Mouse (Mus musculus) embryo, embryonic 10.5 days (tissue): Measurements from ENCODE around the gene Bet1l.
"Not testable (repeated sequence)": the region's sequence is repeated elsewhere in the genome, so short reads cannot be mapped to it uniquely, and the experiment has no call there.

Experiments
- DNase-seq: peaks from one replicate; pipeline ENCODE4 v3.0.0-alpha.2; 2015; ENCODE audit warnings: low spot score

Bet1l gene

GRCm38 (mm10) chr7:140857550-140858505 lies at the start of gene Bet1l:
TSS of gene Bet1l (minus strand) at chr7:140857577.
- DNase-seq: peak; percentile 12

- no peak for DNase-seq
These were observed 49.8 kb upstream of the Bet1l start for GRCm38 (mm10) chr7:140907131-140907530.

GRCm38 (mm10) chr7:140905642-140906081 lies 48.3 kb upstream of the Bet1l start:
- no peak for DNase-seq

GRCm38 (mm10) chr7:140903212-140903611 lies 45.8 kb upstream of the Bet1l start:
- DNase-seq: peak; percentile 89

GRCm38 (mm10) chr7:140902036-140902875 lies 44.9 kb upstream of the Bet1l start:
- no peak for DNase-seq

- no peak for DNase-seq
These were observed 42.8 kb upstream of the Bet1l start, which contains the start of gene Cox8b for GRCm38 (mm10) chr7:140900220-140900619. TSS of gene Cox8b (minus strand) at chr7:140900446.

GRCm38 (mm10) chr7:140899121-140899520 lies 41.7 kb upstream of the Bet1l start:
- no peak for DNase-seq

GRCm38 (mm10) chr7:140897863-140898262 lies 40.5 kb upstream of the Bet1l start:
- DNase-seq: no peak

GRCm38 (mm10) chr7:140894611-140895010 lies 37.2 kb upstream of the Bet1l start:
- no peak for DNase-seq

- DNase-seq: no peak
These were observed 36.7 kb upstream of the Bet1l start for GRCm38 (mm10) chr7:140894031-140894430.

- not testable (repeated sequence) for DNase-seq
These were observed 33.3 kb upstream of the Bet1l start for GRCm38 (mm10) chr7:140890636-140891035.

- no peak for DNase-seq
These were observed 25.1 kb upstream of the Bet1l start for GRCm38 (mm10) chr7:140882469-140882803.

- peak; percentile 96 for DNase-seq
These were observed 24.5 kb upstream of the Bet1l start, which contains the start of the genes Psmd13 and Sirt3 for GRCm38 (mm10) chr7:140881696-140882468. TSS of gene Psmd13 (plus strand) at chr7:140881968. TSS of gene Sirt3 (minus strand) at chr7:140882309.

- no peak for DNase-seq
These were observed 23.6 kb upstream of the Bet1l start for GRCm38 (mm10) chr7:140880865-140881515.

- no peak for DNase-seq
These were observed 23.0 kb upstream of the Bet1l start for GRCm38 (mm10) chr7:140880419-140880818.

GRCm38 (mm10) chr7:140879355-140879754 lies 22.0 kb upstream of the Bet1l start:
- no peak for DNase-seq

GRCm38 (mm10) chr7:140877364-140877763 lies 20.0 kb upstream of the Bet1l start:
- DNase-seq: no peak

GRCm38 (mm10) chr7:140874224-140874623 lies 16.8 kb upstream of the Bet1l start:
- no peak for DNase-seq

- DNase-seq: no peak
These were observed 7.4 kb upstream of the Bet1l start for GRCm38 (mm10) chr7:140864761-140865160.

- DNase-seq: no peak
These were observed 3.4 kb upstream of the Bet1l start for GRCm38 (mm10) chr7:140860728-140861127.

- DNase-seq: no peak
These were observed 2.6 kb upstream of the Bet1l start for GRCm38 (mm10) chr7:140859997-140860396.
